Mouse (Mus musculus) stomach, embryonic 14.5 days (tissue): Measurements from ENCODE around the gene Gm20481. TPM values are rescaled to one million over a fixed set of nuclear protein-coding genes. Genes with fewer than 3 reads are reported as not detected.
"Not testable (repeated sequence)": the region's sequence is repeated elsewhere in the genome, so short reads cannot be mapped to it uniquely, and the experiment has no call there.

Source experiments
- ATAC-seq: fragments of 200-750 bp; cut with Nextera tagmentation; 2 replicates; pipeline ENCODE4 v1.8.0; 2017; ENCODE audit warnings: low read depth, moderate TSS enrichment; ENCODE audit not compliant: insufficient number of reproducible peaks, insufficient read depth, low FRiP score
- H3K27ac ChIP-seq: fragments of 300-500 bp; sonication (generic); 2 replicates; pipeline ENCODE4 v1.5.1; 2014; ENCODE audit warnings: mild to moderate bottlenecking, low read length, moderate library complexity, mixed read lengths
- H3K27me3 ChIP-seq: fragments of 300-500 bp; sonication (generic); 2 replicates; pipeline ENCODE4 v1.6.1; 2014; ENCODE audit warnings: low read length, control low read depth, mixed read lengths; ENCODE audit not compliant: control insufficient read depth, insufficient read depth
- H3K36me3 ChIP-seq: fragments of 300-500 bp; sonication (generic); 2 replicates; pipeline ENCODE4 v1.6.1; 2014; ENCODE audit warnings: mild to moderate bottlenecking, control low read depth, low read length, moderate library complexity, mixed read lengths; ENCODE audit not compliant: control insufficient read depth, insufficient read depth
- H3K4me1 ChIP-seq: fragments of 300-500 bp; sonication (generic); 2 replicates; pipeline ENCODE4 v1.6.1; 2014; ENCODE audit warnings: low read length, control low read depth, mixed read lengths; ENCODE audit not compliant: control insufficient read depth, insufficient read depth
- H3K4me2 ChIP-seq: fragments of 300-500 bp; sonication (generic); replicated peaks from 2 replicates; pipeline ENCODE4 v1.6.1; 2014; ENCODE audit warnings: low read depth, low read length, control low read depth
- H3K4me3 ChIP-seq: fragments of 300-500 bp; sonication (generic); 2 replicates; pipeline ENCODE4 v1.5.1; 2014; ENCODE audit warnings: low read depth, low read length, control low read depth
- H3K9ac ChIP-seq: fragments of 300-500 bp; sonication (generic); replicated peaks from 2 replicates; pipeline ENCODE4 v1.6.1; 2014; ENCODE audit warnings: low read depth, mild to moderate bottlenecking, control low read depth, low read length, moderate library complexity, mixed read lengths
- H3K9me3 ChIP-seq: fragments of 300-500 bp; sonication (generic); 2 replicates; pipeline ENCODE4 v1.6.1; 2016; ENCODE audit warnings: low read depth, low read length, control low read depth; ENCODE audit not compliant: control insufficient read depth
- WGBS: fragments of 180-500 bp; shearing (Covaris S2); extraction: QIAGEN DNeasy Blood & Tissue Kit; methylation state at CpG from one replicate; pipeline ENCODE4 v1.1.7; 2014; 5-methylcytosine and 5-hydroxymethylcytosine counted together
- polyA plus RNA-seq: library from polyadenylated mRNA; unstranded; fragments of >200 nt; fragmentation: Nextera tagmentation; extraction: Ambion mirVana; gene quantifications from 2 replicates; pipeline ENCODE4 v1.2.1, GENCODE M21; 2014

Gene Gm20481
- polyA plus RNA-seq, 1 experiment from 2014 or later = not detected

- Histone ChIP-seq H3K9me3 (no peaks in the 10 kb centered on the region), H3K27ac (no peak overlapping the region), H3K27me3 (no peaks in the 10 kb centered on the region), H3K4me2 (no peak overlapping the region), H3K4me1 (peaks cover 6% of the 10 kb centered on the region; the same call in 1 of the 2 replicates), H3K4me3 (no peak overlapping the region), H3K36me3 (peaks cover 20% of the 10 kb centered on the region), H3K9ac (no peak overlapping the region)
- ATAC-seq = no peak
These were observed 25.0 kb downstream of the Gm20481 start for GRCm38 (mm10) chr17:34994751-34995150.

- not testable (repeated sequence) for H3K4me2 ChIP-seq, ATAC-seq, H3K9ac ChIP-seq, H3K9me3 ChIP-seq, H3K27ac ChIP-seq, H3K27me3 ChIP-seq, H3K4me1 ChIP-seq, H3K4me3 ChIP-seq
- WGBS = 91% methylated on average over 4 of the region's 4 CpGs
- peaks cover 19% of the 10 kb centered on the region for H3K36me3 ChIP-seq
These were observed 25.5 kb downstream of the Gm20481 start for GRCm38 (mm10) chr17:34995192-34995591.

GRCm38 (mm10) chr17:34995927-34996326 is 26.2 kb downstream of the Gm20481 start:
- H3K4me1 ChIP-seq, H3K9me3 ChIP-seq, H3K4me3 ChIP-seq, H3K4me2 ChIP-seq, H3K27me3 ChIP-seq, H3K9ac ChIP-seq, ATAC-seq, H3K27ac ChIP-seq: not testable (repeated sequence)
- WGBS = 92% methylated on average over 4 of the region's 4 CpGs
- peaks cover 14% of the 10 kb centered on the region for H3K36me3 ChIP-seq

GRCm38 (mm10) chr17:34996411-34997141 is 26.9 kb downstream of the Gm20481 start:
- Histone ChIP-seq H3K27me3 (no peaks in the 10 kb centered on the region), H3K36me3 (peaks cover 14% of the 10 kb centered on the region; the same call in 1 of the 2 replicates), H3K4me1 (peaks cover 7% of the 10 kb centered on the region; the same call in 1 of the 2 replicates), H3K9ac (no peak overlapping the region), H3K4me3 (no peak overlapping the region), H3K4me2 (no peak overlapping the region), H3K27ac (no peak overlapping the region), H3K9me3 (no peaks in the 10 kb centered on the region)
- WGBS = 88% methylated on average over 12 of the region's 14 CpGs
- ATAC-seq = no peak

GRCm38 (mm10) chr17:34997142-34997483 is 27.4 kb downstream of the Gm20481 start:
- ATAC-seq = no peak
- H3K36me3 ChIP-seq = peaks cover 14% of the 10 kb centered on the region; the same call in 1 of the 2 replicates
- no peak overlapping the region for H3K4me2 ChIP-seq
- H3K27ac ChIP-seq = no peak overlapping the region
- H3K9me3 ChIP-seq = no peaks in the 10 kb centered on the region
- H3K27me3 ChIP-seq = no peaks in the 10 kb centered on the region
- peaks cover 7% of the 10 kb centered on the region; the same call in 1 of the 2 replicates for H3K4me1 ChIP-seq
- WGBS = 80% methylated on average over 5 of the region's 5 CpGs
- no peak overlapping the region for H3K4me3 ChIP-seq
- no peak overlapping the region for H3K9ac ChIP-seq

- no peak for ATAC-seq
- Histone ChIP-seq H3K9ac (no peak overlapping the region), H3K4me2 (peak overlapping the region; percentile 44; the same call in 1 of the 2 replicates), H3K27ac (no peak overlapping the region), H3K27me3 (no peaks in the 10 kb centered on the region), H3K36me3 (peaks cover 14% of the 10 kb centered on the region; the same call in 1 of the 2 replicates), H3K4me1 (peaks cover 22% of the 10 kb centered on the region), H3K4me3 (peak overlapping the region; percentile 28; the same call in 1 of the 2 replicates), H3K9me3 (no peaks in the 10 kb centered on the region)
- 92% methylated on average over 15 of the region's 15 CpGs for WGBS
These were observed 29.1 kb downstream of the Gm20481 start for GRCm38 (mm10) chr17:34998526-34999430.

- WGBS = 15% methylated on average over 29 of the region's 32 CpGs
- not testable (repeated sequence) for H3K9me3 ChIP-seq, H3K27me3 ChIP-seq, ATAC-seq
- Histone ChIP-seq H3K27ac (peak overlapping the region; percentile 98), H3K9ac (peak overlapping the region; percentile 93), H3K4me3 (peak overlapping the region; percentile 91), H3K4me2 (peak overlapping the region; percentile 97), H3K4me1 (peaks cover 22% of the 10 kb centered on the region), H3K36me3 (peaks cover 25% of the 10 kb centered on the region)
These were observed 30.4 kb downstream of the Gm20481 start for GRCm38 (mm10) chr17:34999871-35000716.
